Mouse (Mus musculus) CH12.LX (cell line): Measurements from ENCODE around the gene Slc10a2. TPM values are rescaled to one million over a fixed set of nuclear protein-coding genes. Genes with fewer than 3 reads are reported as not detected.
"Not testable (repeated sequence)": the region's sequence is repeated elsewhere in the genome, so short reads cannot be mapped to it uniquely, and the experiment has no call there.

Source experiments
- DNase-seq: peaks from one replicate; pipeline ENCODE4 v3.0.0-alpha.2; 2013; ENCODE audit errors: extremely low read depth
- H3K27ac ChIP-seq: 2 replicates; pipeline ENCODE4 v1.5.1; 2012; ENCODE audit warnings: low read depth, mild to moderate bottlenecking, control low read depth, moderate library complexity; ENCODE audit not compliant: insufficient read depth
- H3K27me3 ChIP-seq: replicated peaks from 2 replicates; pipeline ENCODE3; 2012; ENCODE audit warnings: inconsistent platforms
- H3K36me3 ChIP-seq, 2 experiments: replicated peaks in 1 of 2; 2 replicates each; pipeline versions ENCODE3 to v1.6.1; 2012; ENCODE audit warnings: inconsistent platforms in 1 of 2, low read length in 1 of 2, mild to moderate bottlenecking in 1 of 2, mixed read lengths in 1 of 2, moderate library complexity in 1 of 2; ENCODE audit not compliant: control insufficient read depth in 1 of 2, insufficient read depth in 1 of 2
- H3K4me1 ChIP-seq, 2 experiments: 2 replicates each; pipeline ENCODE4 v1.6.1; 2012; ENCODE audit warnings: inconsistent platforms in 1 of 2, moderate library complexity in 1 of 2; ENCODE audit not compliant: insufficient read depth in 2 of 2, control insufficient read depth in 1 of 2
- H3K4me2 ChIP-seq: 2 replicates; pipeline ENCODE4 v1.6.1; 2012; ENCODE audit warnings: low read depth, mild to moderate bottlenecking, control low read depth; ENCODE audit not compliant: poor library complexity, insufficient read depth, severe bottlenecking
- H3K4me3 ChIP-seq, 3 experiments: fragments of 150-350 bp in 1 of 3; sonication (generic) in 1 of 3; replicated peaks in 1 of 3; 2 replicates each; pipeline versions ENCODE3 to v1.5.1; 2011 to 2012; ENCODE audit warnings: low read depth in 2 of 3, low read length in 2 of 3, mild to moderate bottlenecking in 2 of 3, moderate library complexity in 2 of 3, control low read depth in 1 of 3, improper control_type of control experiment in 1 of 3, inconsistent platforms in 1 of 3, mixed read lengths in 1 of 3; ENCODE audit not compliant: poor library complexity in 1 of 3
- H3K79me2 ChIP-seq: replicated peaks from 2 replicates; pipeline ENCODE4 v1.6.1; 2012; ENCODE audit warnings: mild to moderate bottlenecking, moderate library complexity; ENCODE audit not compliant: control insufficient read depth, poor library complexity, insufficient read depth, severe bottlenecking; ENCODE audit errors: extremely low read depth
- H3K9ac ChIP-seq: 2 replicates; pipeline ENCODE4 v1.6.1; 2012; ENCODE audit warnings: low read depth, mild to moderate bottlenecking, control low read depth, moderate library complexity; ENCODE audit not compliant: insufficient read depth
- H3K9me3 ChIP-seq: replicated peaks from 2 replicates; pipeline ENCODE3; 2012; ENCODE audit warnings: low read length, inconsistent platforms, mixed read lengths
- CHD2 ChIP-seq: IDR thresholded peaks from 2 replicates; pipeline ENCODE4 v1.6.1; 2011; ENCODE audit warnings: low read length, improper control_type of control experiment
- ETS1 ChIP-seq: conservative IDR thresholded peaks from 2 replicates; pipeline ENCODE4 v1.6.1; 2012; ENCODE audit warnings: low read depth, mild to moderate bottlenecking, inconsistent platforms, low read length, improper control_type of control experiment, moderate library complexity
- MAFK ChIP-seq: IDR thresholded peaks from 2 replicates; pipeline ENCODE4 v1.6.1; 2011; ENCODE audit warnings: low read length, improper control_type of control experiment; ENCODE audit not compliant: insufficient replicate concordance
- NELFE ChIP-seq: IDR thresholded peaks from 2 replicates; pipeline ENCODE4 v1.6.1; 2011; ENCODE audit warnings: low read depth, low read length, improper control_type of control experiment
- RCOR1 ChIP-seq: conservative IDR thresholded peaks from 2 replicates; pipeline ENCODE4 v1.6.1; 2012; ENCODE audit warnings: low read depth, mild to moderate bottlenecking, inconsistent platforms, low read length, improper control_type of control experiment
- USF1 ChIP-seq: IDR thresholded peaks from 2 replicates; pipeline ENCODE4 v1.6.1; 2014; ENCODE audit warnings: low read depth, mild to moderate bottlenecking, inconsistent platforms, low read length, improper control_type of control experiment
- dilution Hi-C: fragments of 300-500 bp; cut with MboI; formaldehyde crosslinking; loops from 2 replicates; pipeline ENCODE4 v1.14.3; 2020; ENCODE audit warnings: low sequenced_read_pairs; ENCODE audit not compliant: extremely low pct_unique_long_range_greater_than_20kb, extremely low pct_ligation_motif_present
- in situ Hi-C: fragments of 300-500 bp; cut with MboI; formaldehyde crosslinking; loops from 3 replicates; pipeline ENCODE4 v1.14.3; 2019; ENCODE audit warnings: low sequenced_read_pairs, low pct_ligation_motif_present, low pct_unique_long_range_greater_than_20kb, mixed read lengths
- polyA plus RNA-seq: library from polyadenylated mRNA; unstranded; fragments of >175 nt; gene quantifications from 2 replicates; pipeline ENCODE4 v1.2.1, GENCODE M21; 2012; ENCODE audit warnings: low read depth; ENCODE audit not compliant: insufficient read length
- total RNA-seq, 2 experiments: library from RNA; depleted of rRNA; stranded (reverse); fragments of 300-350 nt in 1 of 2; fragments of >200 nt in 1 of 2; gene quantifications; 2 replicates each; pipeline ENCODE4 v1.2.3; 2012 to 2014

Slc10a2 gene
- total and polyA plus RNA-seq, 3 experiments = not detected

GRCm38 (mm10) chr8:5044361-5044900, 60.7 kb downstream of the Slc10a2 start:
- dilution Hi-C loops, H3K4me1 ChIP-seq, DNase-seq, H3K27ac ChIP-seq, H3K4me2 ChIP-seq, H3K9me3 ChIP-seq, H3K36me3 ChIP-seq, in situ Hi-C loops, H3K9ac ChIP-seq, H3K4me3 ChIP-seq, H3K27me3 ChIP-seq, H3K79me2 ChIP-seq: not testable (repeated sequence)

GRCm38 (mm10) chr8:5038811-5039561, 66.2 kb downstream of the Slc10a2 start:
- H3K79me2 ChIP-seq = no peaks in the 10 kb centered on the region
- H3K36me3 ChIP-seq = no peaks in the 10 kb centered on the region
- no peak overlapping the region for H3K27ac ChIP-seq
- H3K9me3 ChIP-seq = no peaks in the 10 kb centered on the region
- no peak overlapping the region for H3K4me2 ChIP-seq
- no peaks in the 10 kb centered on the region for H3K27me3 ChIP-seq
- dilution Hi-C loops (no loop called here), in situ Hi-C loops (no loop called here)
- H3K4me1 ChIP-seq = no peaks in the 10 kb centered on the region
- H3K4me3 ChIP-seq = no peak overlapping the region
- no peak overlapping the region for H3K9ac ChIP-seq
- TF ChIP-seq USF1 (no peak), ETS1 (no peak), MAFK (no peak), CHD2 (no peak), NELFE (no peak), RCOR1 (no peak)
- DNase-seq = no peak
